Mouse (Mus musculus): ENCODE measurements around the gene Rab44. TPM values are rescaled to one million over a fixed set of nuclear protein-coding genes. Genes with fewer than 3 reads are reported as not detected.
A peak's percentile ranks its signal among the peaks of the same experiment; 100 is the strongest.
"Not testable (repeated sequence)": the region's sequence is repeated elsewhere in the genome, so short reads cannot be mapped to it uniquely, and the experiment has no call there.

Rab44 gene
- polyA plus RNA-seq, 1 experiment from 2014 or later: 3.4 TPM

DNA sequence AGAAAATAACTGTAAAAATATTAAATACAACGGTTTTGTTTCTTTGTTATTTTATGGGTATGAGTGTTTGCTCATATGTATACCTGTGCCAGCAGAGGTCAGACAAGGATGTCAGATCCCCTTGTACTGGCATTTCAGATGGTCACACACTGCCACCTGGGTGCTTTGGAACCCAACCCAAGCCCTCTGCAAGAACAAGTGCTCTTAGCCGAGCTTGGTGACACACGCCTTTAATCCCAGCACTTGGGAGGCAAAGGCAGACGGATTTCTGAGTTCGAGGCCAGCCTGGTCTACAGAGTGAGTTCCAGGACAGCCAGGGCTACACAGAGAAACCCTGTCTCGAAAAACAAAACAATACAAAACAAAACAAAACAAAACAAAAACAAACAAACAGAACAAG is 3.6 kb upstream of the Rab44 start:
- H3K27me3 ChIP-seq; H3K9ac ChIP-seq; H3K4me1 ChIP-seq; H3K4me3 ChIP-seq (replicated peaks); H3K9me3 ChIP-seq (replicated peaks); H3K36me3 ChIP-seq; H3K27ac ChIP-seq (replicated peaks); H3K4me2 ChIP-seq (replicated peaks); ATAC-seq (ENCODE audit: insufficient number of reproducible peaks, low FRiP score, low TSS enrichment, low read depth): not testable (repeated sequence)
- 80% methylated on average over 6 of the region's 6 CpGs for WGBS

DNA sequence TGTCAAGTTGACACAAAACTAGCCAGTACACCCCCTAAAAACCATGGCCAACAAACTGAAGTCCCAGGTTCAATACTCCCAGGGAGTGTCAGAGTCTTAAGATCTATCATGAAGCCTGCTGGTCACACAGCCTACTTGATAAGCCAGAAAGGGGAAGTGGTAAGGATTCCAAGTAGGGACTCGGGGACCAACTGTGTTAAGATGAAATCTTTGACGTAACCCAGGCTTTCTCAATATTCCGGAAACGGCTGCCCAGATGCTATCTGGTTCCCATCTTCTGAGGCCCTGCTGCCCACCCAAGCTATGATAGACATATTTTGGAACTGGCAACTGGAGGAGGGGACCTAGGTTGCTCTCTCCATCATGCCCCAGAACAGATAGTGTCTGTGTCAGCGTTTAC is 2.6 kb upstream of the Rab44 start:
- Histone ChIP-seq H3K27me3 (no peaks in the 10 kb centered on the region), H3K4me2 (replicated peaks) (no peak overlapping the region), H3K9me3 (replicated peaks) (no peaks in the 10 kb centered on the region), H3K9ac (no peak overlapping the region), H3K36me3 (no peaks in the 10 kb centered on the region), H3K27ac (replicated peaks) (no peak overlapping the region), H3K4me3 (replicated peaks) (no peak overlapping the region), H3K4me1 (no peaks in the 10 kb centered on the region)
- no peak for ATAC-seq (ENCODE audit: insufficient number of reproducible peaks, low FRiP score, low TSS enrichment, low read depth)
- 87% methylated on average over 5 of the region's 5 CpGs for WGBS

DNA sequence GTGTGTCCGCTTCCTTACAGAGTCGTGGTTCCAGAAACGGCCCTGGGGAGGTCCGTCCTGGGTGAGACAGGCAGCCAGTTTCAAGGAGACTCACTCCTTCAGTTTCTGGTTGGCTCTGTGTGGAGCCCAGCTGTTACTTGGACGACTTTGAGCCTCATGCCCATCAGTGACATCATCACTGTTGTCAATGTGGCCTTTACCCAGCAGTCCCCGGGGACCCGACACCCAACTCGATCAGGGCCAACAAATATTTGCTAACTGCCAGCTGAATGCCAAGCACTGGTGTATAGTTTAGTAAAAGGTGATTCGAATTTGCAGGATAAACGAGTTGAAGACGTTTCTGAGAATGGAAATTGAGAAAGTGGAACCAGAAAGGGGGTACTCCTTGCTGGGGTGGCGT is 2.1 kb downstream of the Rab44 start:
- Histone ChIP-seq H3K36me3 (no peaks in the 10 kb centered on the region), H3K4me1 (no peaks in the 10 kb centered on the region), H3K9me3 (replicated peaks) (no peaks in the 10 kb centered on the region), H3K27me3 (no peaks in the 10 kb centered on the region), H3K27ac (replicated peaks) (no peak overlapping the region), H3K4me2 (replicated peaks) (no peak overlapping the region), H3K4me3 (replicated peaks) (no peak overlapping the region), H3K9ac (no peak overlapping the region)
- 62% methylated on average over 12 of the region's 12 CpGs for WGBS
- no peak for ATAC-seq (ENCODE audit: insufficient number of reproducible peaks, low FRiP score, low TSS enrichment, low read depth)

DNA sequence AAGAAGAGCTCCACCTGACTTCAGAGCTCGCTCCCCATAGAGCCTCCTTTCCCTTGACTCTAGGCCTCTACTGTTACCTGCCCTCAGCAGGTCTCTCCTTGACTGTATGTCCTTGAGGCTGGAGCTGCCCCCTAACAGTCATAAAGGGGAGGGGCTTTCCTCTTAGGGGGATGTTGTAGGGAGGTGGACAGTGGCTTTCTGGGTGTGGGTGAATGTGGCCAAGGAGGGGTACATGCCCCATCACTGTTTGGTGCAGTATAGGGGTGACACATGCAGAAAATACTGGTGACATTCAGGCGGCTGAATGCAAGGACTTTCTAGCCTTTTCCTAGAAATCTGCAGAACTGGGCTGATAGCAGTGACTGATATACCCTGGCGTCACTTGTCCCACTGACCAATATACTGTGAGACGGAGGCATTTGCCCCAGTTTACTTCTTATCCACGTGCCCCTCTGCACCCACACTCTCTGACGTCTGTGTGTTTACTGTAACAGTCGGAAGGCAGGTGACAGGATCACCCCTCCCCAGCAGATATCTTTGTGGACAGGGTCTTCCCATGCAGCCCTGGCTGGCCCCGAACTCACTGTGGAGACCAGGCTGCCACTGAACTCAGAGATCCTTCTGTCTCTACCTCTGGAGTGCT is 3.2 kb downstream of the Rab44 start:
- ATAC-seq (ENCODE audit: insufficient number of reproducible peaks, low FRiP score, low TSS enrichment, low read depth): no peak
- H3K4me1 ChIP-seq: no peaks in the 10 kb centered on the region
- no peak overlapping the region for H3K4me2 ChIP-seq (replicated peaks)
- 74% methylated on average over 8 of the region's 8 CpGs for WGBS
- no peak overlapping the region for H3K4me3 ChIP-seq (replicated peaks)
- no peak overlapping the region for H3K9ac ChIP-seq
- H3K27ac ChIP-seq (replicated peaks): no peak overlapping the region
- H3K36me3 ChIP-seq: no peaks in the 10 kb centered on the region
- no peaks in the 10 kb centered on the region for H3K9me3 ChIP-seq (replicated peaks)
- no peaks in the 10 kb centered on the region for H3K27me3 ChIP-seq

DNA sequence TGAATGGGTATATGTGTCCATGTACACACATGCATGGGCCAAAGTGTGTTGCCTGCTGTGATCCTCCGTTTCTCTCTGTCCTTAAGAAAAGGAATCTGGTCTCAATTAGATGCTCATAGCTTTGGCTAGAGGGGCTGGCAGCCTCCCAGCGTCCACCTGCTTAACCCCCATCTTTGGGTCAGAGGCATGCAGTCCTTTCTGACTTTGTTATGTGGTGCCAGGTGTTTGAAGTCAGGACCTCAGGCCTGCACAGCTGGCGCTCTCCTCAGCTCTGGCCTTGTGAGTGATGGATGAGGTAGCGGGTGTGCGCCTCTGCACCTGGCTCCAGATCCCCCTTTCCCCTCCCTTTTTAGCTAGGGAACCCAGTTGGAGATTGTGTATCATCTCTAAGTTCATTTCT is 4.1 kb downstream of the Rab44 start:
- 40% methylated on average over 5 of the region's 5 CpGs for WGBS
- Histone ChIP-seq H3K4me2 (replicated peaks) (no peak overlapping the region), H3K9ac (no peak overlapping the region), H3K36me3 (no peaks in the 10 kb centered on the region), H3K4me3 (replicated peaks) (no peak overlapping the region), H3K27me3 (no peaks in the 10 kb centered on the region), H3K4me1 (no peaks in the 10 kb centered on the region), H3K9me3 (replicated peaks) (no peaks in the 10 kb centered on the region), H3K27ac (replicated peaks) (no peak overlapping the region)
- ATAC-seq (ENCODE audit: insufficient number of reproducible peaks, low FRiP score, low TSS enrichment, low read depth): peak; percentile 59; the same call in 1 of the 2 replicates

DNA sequence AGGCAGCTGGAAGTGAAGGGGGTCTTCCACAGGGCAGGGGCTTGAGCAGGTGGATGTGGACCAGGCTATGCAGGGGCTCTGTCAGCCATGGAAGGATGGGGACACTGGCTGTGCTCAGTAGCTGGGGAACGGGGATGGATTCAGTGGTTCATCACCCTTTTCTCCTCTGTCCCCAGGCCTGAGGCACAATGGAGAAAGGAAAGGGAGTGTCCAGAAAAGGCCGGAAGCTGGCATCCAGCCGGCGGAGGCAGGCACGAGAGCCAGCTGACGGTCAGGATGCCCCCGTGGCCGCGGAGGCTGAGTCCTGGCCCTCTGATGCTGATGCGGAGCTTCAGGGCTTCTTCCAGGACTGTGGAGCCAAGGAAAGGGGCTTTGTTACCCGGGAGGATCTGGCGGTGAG is 6.7 kb downstream of the Rab44 start:
- Histone ChIP-seq H3K27me3 (no peaks in the 10 kb centered on the region), H3K4me3 (replicated peaks) (no peak overlapping the region), H3K9me3 (replicated peaks) (no peaks in the 10 kb centered on the region), H3K4me1 (peaks cover 6% of the 10 kb centered on the region; the same call in 1 of the 2 replicates), H3K4me2 (replicated peaks) (no peak overlapping the region), H3K9ac (no peak overlapping the region), H3K36me3 (no peaks in the 10 kb centered on the region), H3K27ac (replicated peaks) (no peak overlapping the region)
- WGBS: 51% methylated on average over 12 of the region's 12 CpGs
- no peak for ATAC-seq (ENCODE audit: insufficient number of reproducible peaks, low FRiP score, low TSS enrichment, low read depth)

DNA sequence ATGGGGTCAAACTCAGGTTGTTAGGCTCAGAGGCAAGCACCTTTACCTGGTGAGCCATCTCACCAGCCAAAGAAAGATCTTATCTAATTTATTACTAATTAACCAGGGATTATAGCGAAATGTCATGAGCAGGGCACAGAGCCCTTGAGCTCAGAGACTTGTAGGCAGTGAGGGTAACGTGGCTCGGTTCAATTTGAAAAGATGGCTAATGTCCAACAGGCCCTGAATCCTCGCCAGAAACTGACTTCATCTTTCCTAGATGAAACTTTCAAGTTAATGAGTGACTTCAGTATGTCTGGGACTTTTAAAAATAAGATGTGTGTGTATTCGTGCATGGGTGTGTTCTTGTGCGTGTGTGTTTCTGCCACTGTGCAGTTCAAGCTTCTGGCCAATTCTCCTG is 8.9 kb downstream of the Rab44 start:
- Histone ChIP-seq H3K9ac (no peak overlapping the region), H3K27me3 (no peaks in the 10 kb centered on the region), H3K4me3 (replicated peaks) (no peak overlapping the region), H3K9me3 (replicated peaks) (no peaks in the 10 kb centered on the region), H3K4me1 (peaks cover 6% of the 10 kb centered on the region; the same call in 1 of the 2 replicates), H3K36me3 (no peaks in the 10 kb centered on the region), H3K27ac (replicated peaks) (no peak overlapping the region), H3K4me2 (replicated peaks) (no peak overlapping the region)
- WGBS: 61% methylated on average over 6 of the region's 6 CpGs
- ATAC-seq (ENCODE audit: insufficient number of reproducible peaks, low FRiP score, low TSS enrichment, low read depth): no peak

DNA sequence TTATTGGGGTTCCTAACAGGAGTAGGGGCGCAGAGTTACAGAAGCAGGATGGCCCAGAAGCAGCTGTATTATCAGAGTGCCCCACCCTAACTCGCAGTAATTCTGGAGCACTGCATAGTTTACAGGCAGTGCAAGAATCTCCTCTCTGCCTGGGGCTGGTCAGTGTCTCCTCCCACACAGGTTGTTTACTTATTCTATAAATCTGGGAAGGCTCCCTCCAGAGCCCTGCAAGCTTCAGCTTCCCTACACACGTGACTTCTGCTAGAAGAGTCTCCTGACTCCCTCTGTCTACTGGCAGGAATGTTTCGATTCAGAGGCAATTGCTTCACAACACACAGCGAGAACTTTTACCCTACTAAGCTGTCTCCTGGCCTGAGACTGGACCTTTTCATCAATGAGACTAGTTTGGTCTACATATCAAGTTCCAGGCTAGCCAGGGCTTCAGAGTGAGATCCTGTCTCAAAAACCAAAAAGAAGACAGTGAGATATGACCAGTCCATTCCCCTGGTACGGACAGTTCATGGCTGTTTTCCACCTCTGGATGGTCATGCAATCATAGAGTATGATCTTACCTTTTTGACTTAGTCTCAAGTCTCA is 9.7 kb downstream of the Rab44 start:
- 58% methylated on average over 6 of the region's 6 CpGs for WGBS
- no peaks in the 10 kb centered on the region for H3K36me3 ChIP-seq
- H3K4me3 ChIP-seq (replicated peaks): no peak overlapping the region
- no peak overlapping the region for H3K4me2 ChIP-seq (replicated peaks)
- peaks cover 6% of the 10 kb centered on the region; the same call in 1 of the 2 replicates for H3K4me1 ChIP-seq
- H3K27me3 ChIP-seq: no peaks in the 10 kb centered on the region
- peak; percentile 57; the same call in 1 of the 2 replicates for ATAC-seq (ENCODE audit: insufficient number of reproducible peaks, low FRiP score, low TSS enrichment, low read depth)
- no peak overlapping the region for H3K9ac ChIP-seq
- no peaks in the 10 kb centered on the region for H3K9me3 ChIP-seq (replicated peaks)
- no peak overlapping the region for H3K27ac ChIP-seq (replicated peaks)

DNA sequence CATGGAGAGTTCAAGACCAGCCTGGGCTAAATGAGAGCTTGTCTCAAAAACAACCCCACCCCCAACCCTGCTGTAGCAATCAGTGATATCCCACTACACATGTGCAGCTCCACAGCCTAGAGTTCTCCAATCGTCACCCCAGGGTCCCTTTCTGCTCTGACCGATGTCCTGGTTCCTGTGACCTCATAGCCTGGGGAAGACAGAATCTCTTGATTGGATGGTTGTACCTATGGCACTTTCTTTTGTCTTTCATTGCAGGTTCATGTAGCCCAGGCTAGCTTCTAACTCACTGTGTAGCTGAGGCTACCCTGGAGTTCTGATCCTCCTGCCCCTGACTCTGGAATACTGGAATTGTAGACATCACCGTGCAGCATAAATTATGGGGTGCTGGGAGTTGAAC is 12.6 kb downstream of the Rab44 start:
- Histone ChIP-seq H3K27ac (replicated peaks) (no peak overlapping the region), H3K4me3 (replicated peaks) (no peak overlapping the region), H3K9ac (no peak overlapping the region), H3K9me3 (replicated peaks) (no peaks in the 10 kb centered on the region), H3K4me2 (replicated peaks) (no peak overlapping the region), H3K36me3 (no peaks in the 10 kb centered on the region), H3K27me3 (no peaks in the 10 kb centered on the region), H3K4me1 (peaks cover 11% of the 10 kb centered on the region; the same call in 1 of the 2 replicates)
- ATAC-seq (ENCODE audit: insufficient number of reproducible peaks, low FRiP score, low TSS enrichment, low read depth): no peak
- 93% methylated on average over 3 of the region's 3 CpGs for WGBS

DNA sequence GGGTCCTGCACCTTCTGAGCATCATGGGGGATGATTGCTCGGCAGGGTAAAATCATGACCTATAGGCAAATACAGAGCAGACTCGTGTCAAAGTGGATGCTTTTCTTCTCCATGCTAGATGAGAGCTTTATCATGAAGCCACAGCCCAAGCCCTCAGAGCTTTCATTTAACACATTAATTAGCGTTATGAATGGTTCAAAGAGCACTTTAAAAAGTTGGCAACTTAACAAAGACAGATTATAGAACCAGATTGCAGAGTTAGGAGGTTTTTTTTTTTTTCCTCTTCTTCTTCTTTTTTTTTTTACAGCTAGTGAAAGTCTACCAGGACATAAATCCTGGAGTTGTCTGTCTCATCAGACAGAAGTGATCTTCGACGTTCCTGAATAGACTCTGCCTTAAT is 15.4 kb downstream of the Rab44 start:
- no peaks in the 10 kb centered on the region for H3K9me3 ChIP-seq (replicated peaks)
- ATAC-seq (ENCODE audit: insufficient number of reproducible peaks, low FRiP score, low TSS enrichment, low read depth): no peak

DNA sequence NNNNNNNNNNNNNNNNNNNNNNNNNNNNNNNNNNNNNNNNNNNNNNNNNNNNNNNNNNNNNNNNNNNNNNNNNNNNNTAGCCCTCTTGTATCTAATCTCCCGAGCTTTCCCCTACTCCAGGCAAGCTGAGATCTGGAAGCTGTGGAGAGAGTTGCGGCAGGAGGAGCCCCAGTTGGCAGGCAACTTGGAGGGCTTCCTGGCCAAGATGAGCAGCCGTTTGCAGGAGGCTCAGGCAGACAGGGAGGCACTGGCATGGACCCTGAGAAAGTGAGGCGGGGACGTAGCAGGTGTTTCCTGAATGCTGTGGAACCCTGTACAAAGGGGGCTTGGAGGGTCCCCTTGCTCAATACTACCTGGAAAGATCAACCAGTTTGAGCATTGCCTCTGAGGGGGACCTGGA is 21.1 kb downstream of the Rab44 start:
- no peak overlapping the region for H3K4me2 ChIP-seq (replicated peaks)
- WGBS: 73% methylated on average over 5 of the region's 5 CpGs
- peaks cover 37% of the 10 kb centered on the region for H3K4me1 ChIP-seq
- peak overlapping the region; percentile 61 for H3K27ac ChIP-seq (replicated peaks)
- no peak overlapping the region for H3K4me3 ChIP-seq (replicated peaks)
- no peaks in the 10 kb centered on the region for H3K27me3 ChIP-seq
- H3K36me3 ChIP-seq: no peaks in the 10 kb centered on the region
- H3K9me3 ChIP-seq (replicated peaks): no peaks in the 10 kb centered on the region
- no peak for ATAC-seq (ENCODE audit: insufficient number of reproducible peaks, low FRiP score, low TSS enrichment, low read depth)
- H3K9ac ChIP-seq: no peak overlapping the region

More for the DNA sequence above, 15.4 kb downstream of the Rab44 start:
- peaks cover 17% of the 10 kb centered on the region for H3K4me1 ChIP-seq
- no peak overlapping the region for H3K9ac ChIP-seq
- 57% methylated on average over 5 of the region's 5 CpGs for WGBS
- no peaks in the 10 kb centered on the region for H3K27me3 ChIP-seq
- H3K4me3 ChIP-seq (replicated peaks): no peak overlapping the region
- no peak overlapping the region for H3K27ac ChIP-seq (replicated peaks)
- no peak overlapping the region for H3K4me2 ChIP-seq (replicated peaks)
- no peaks in the 10 kb centered on the region for H3K36me3 ChIP-seq

DNA sequence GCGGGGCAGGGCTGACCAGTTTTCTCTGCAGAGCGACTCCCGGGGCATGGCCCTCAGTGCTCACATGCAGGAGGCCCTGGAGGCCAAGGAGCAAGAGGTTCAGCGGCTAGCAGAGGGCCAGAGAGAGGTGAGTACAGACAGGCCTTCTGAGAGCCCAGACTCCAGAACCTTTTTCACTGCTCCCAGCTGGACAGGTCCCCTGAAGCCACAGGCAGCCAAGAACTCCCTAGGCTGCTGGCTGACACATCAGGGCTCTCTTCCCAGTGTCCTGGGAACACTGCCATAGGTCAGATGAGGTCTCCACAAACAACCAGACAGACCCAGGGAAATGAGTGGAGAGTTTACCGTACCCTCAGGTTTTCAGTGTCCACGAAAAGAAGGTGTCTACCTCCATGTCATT is 22.3 kb downstream of the Rab44 start:
- no peaks in the 10 kb centered on the region for H3K27me3 ChIP-seq
- H3K27ac ChIP-seq (replicated peaks): peak overlapping the region; percentile 22; the same call in 1 of the 2 replicates
- 53% methylated on average over 6 of the region's 6 CpGs for WGBS
- no peak overlapping the region for H3K4me3 ChIP-seq (replicated peaks)
- peaks cover 34% of the 10 kb centered on the region for H3K4me1 ChIP-seq
- no peak overlapping the region for H3K4me2 ChIP-seq (replicated peaks)
- ATAC-seq (ENCODE audit: insufficient number of reproducible peaks, low FRiP score, low TSS enrichment, low read depth): no peak
- no peak overlapping the region for H3K9ac ChIP-seq
- H3K36me3 ChIP-seq: no peaks in the 10 kb centered on the region
- no peaks in the 10 kb centered on the region for H3K9me3 ChIP-seq (replicated peaks)

Measured in embryonic facial prominence, embryonic 15.5 days (tissue).